Mouse (Mus musculus): ENCODE data around the gene Gpr182. TPM values are rescaled to one million over a fixed set of nuclear protein-coding genes. Genes with fewer than 3 reads are reported as not detected.

Gpr182 gene
- polyA plus RNA-seq, 1 experiment from 2014 or later: 0.30 TPM

GRCm38 (mm10) chr10:127708850-127709370, 42.6 kb downstream of the Gpr182 start:
- no peaks in the 10 kb centered on the region for H3K4me1 ChIP-seq (ENCODE audit: control insufficient read depth, insufficient read depth, low read length)
- no peaks in the 10 kb centered on the region for H3K36me3 ChIP-seq (ENCODE audit: control insufficient read depth, insufficient read depth, low read length)
- H3K9ac ChIP-seq (ENCODE audit: low read length): no peak overlapping the region
- no peaks in the 10 kb centered on the region for H3K9me3 ChIP-seq (replicated peaks; ENCODE audit: control insufficient read depth, low read length)
- H3K27ac ChIP-seq (ENCODE audit: low read depth, low read length): no peak overlapping the region
- H3K4me2 ChIP-seq (ENCODE audit: low read length): no peak overlapping the region
- DNase-seq (ENCODE audit: low spot score) (no peak), ATAC-seq (no peak)
- WGBS: 84% methylated on average over 3 of the region's 3 CpGs
- H3K27me3 ChIP-seq (replicated peaks; ENCODE audit: control insufficient read depth, insufficient read depth, low read length): no peaks in the 10 kb centered on the region
- no peak overlapping the region for H3K4me3 ChIP-seq (ENCODE audit: low read depth, low read length)

GRCm38 (mm10) chr10:127707721-127708120, 43.8 kb downstream of the Gpr182 start:
- Histone ChIP-seq H3K4me1 (ENCODE audit: control insufficient read depth, insufficient read depth, low read length) (no peaks in the 10 kb centered on the region), H3K4me3 (ENCODE audit: low read depth, low read length) (no peak overlapping the region), H3K36me3 (ENCODE audit: control insufficient read depth, insufficient read depth, low read length) (no peaks in the 10 kb centered on the region), H3K4me2 (ENCODE audit: low read length) (no peak overlapping the region), H3K9ac (ENCODE audit: low read length) (no peak overlapping the region), H3K27ac (ENCODE audit: low read depth, low read length) (no peak overlapping the region), H3K9me3 (replicated peaks; ENCODE audit: control insufficient read depth, low read length) (no peaks in the 10 kb centered on the region), H3K27me3 (replicated peaks; ENCODE audit: control insufficient read depth, insufficient read depth, low read length) (no peaks in the 10 kb centered on the region)
- no peak for ATAC-seq
- no peak for DNase-seq (ENCODE audit: low spot score)
- WGBS: 89% methylated on average over 7 of the region's 7 CpGs

GRCm38 (mm10) chr10:127705783-127706182, 45.7 kb downstream of the Gpr182 start:
- H3K4me2 ChIP-seq (ENCODE audit: low read length): no peak overlapping the region
- no peaks in the 10 kb centered on the region for H3K36me3 ChIP-seq (ENCODE audit: control insufficient read depth, insufficient read depth, low read length)
- 95% methylated on average over 4 of the region's 4 CpGs for WGBS
- H3K9ac ChIP-seq (ENCODE audit: low read length): no peak overlapping the region
- no peaks in the 10 kb centered on the region for H3K9me3 ChIP-seq (replicated peaks; ENCODE audit: control insufficient read depth, low read length)
- H3K27me3 ChIP-seq (replicated peaks; ENCODE audit: control insufficient read depth, insufficient read depth, low read length): no peaks in the 10 kb centered on the region
- no peak for DNase-seq (ENCODE audit: low spot score)
- no peaks in the 10 kb centered on the region for H3K4me1 ChIP-seq (ENCODE audit: control insufficient read depth, insufficient read depth, low read length)
- no peak overlapping the region for H3K4me3 ChIP-seq (ENCODE audit: low read depth, low read length)
- H3K27ac ChIP-seq (ENCODE audit: low read depth, low read length): no peak overlapping the region
- ATAC-seq: no peak

GRCm38 (mm10) chr10:127704766-127705220, 46.7 kb downstream of the Gpr182 start, which contains the start of gene Myo1a:
TSS of gene Myo1a (plus strand) at chr10:127705170.
- H3K9me3 ChIP-seq (replicated peaks; ENCODE audit: control insufficient read depth, low read length): no peaks in the 10 kb centered on the region
- no peak within 1 kb of the TSS for H3K27ac ChIP-seq (ENCODE audit: low read depth, low read length)
- H3K4me3 ChIP-seq (ENCODE audit: low read depth, low read length): no peak within 1 kb of the TSS
- H3K9ac ChIP-seq (ENCODE audit: low read length): no peak within 1 kb of the TSS
- WGBS: 56% methylated on average over 2 of the region's 2 CpGs
- H3K4me1 ChIP-seq (ENCODE audit: control insufficient read depth, insufficient read depth, low read length): no peaks in the 10 kb centered on the region
- no peaks in the 10 kb centered on the region for H3K27me3 ChIP-seq (replicated peaks; ENCODE audit: control insufficient read depth, insufficient read depth, low read length)
- H3K36me3 ChIP-seq (ENCODE audit: control insufficient read depth, insufficient read depth, low read length): no peaks in the 10 kb centered on the region
- DNase-seq (ENCODE audit: low spot score): no peak
- H3K4me2 ChIP-seq (ENCODE audit: low read length): no peak within 1 kb of the TSS
- ATAC-seq: no peak

DNA sequence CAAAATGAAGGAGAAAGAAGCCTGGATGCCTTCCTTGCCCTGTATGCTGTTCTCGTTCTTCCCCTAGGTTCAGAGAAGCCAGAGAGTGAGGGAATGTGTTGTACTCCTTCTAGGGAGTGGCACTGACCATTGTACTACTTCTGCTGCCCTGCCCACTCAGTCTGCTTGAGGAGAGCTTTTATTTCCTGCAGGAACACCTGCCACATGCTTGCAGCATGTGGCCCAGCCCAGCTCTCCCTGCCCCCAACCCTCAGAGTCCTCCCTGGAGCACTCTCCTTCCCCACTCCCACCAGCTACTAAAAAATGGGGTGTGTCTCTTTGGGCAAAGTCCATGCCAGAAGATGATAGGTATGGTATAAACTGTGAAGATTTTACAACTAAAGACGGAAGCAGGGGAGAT, 47.2 kb downstream of the Gpr182 start:
- DNase-seq (ENCODE audit: low spot score) (no peak), ATAC-seq (no peak)
- Histone ChIP-seq H3K27ac (ENCODE audit: low read depth, low read length) (no peak overlapping the region), H3K4me3 (ENCODE audit: low read depth, low read length) (no peak overlapping the region), H3K9me3 (replicated peaks; ENCODE audit: control insufficient read depth, low read length) (no peaks in the 10 kb centered on the region), H3K27me3 (replicated peaks; ENCODE audit: control insufficient read depth, insufficient read depth, low read length) (no peaks in the 10 kb centered on the region), H3K36me3 (ENCODE audit: control insufficient read depth, insufficient read depth, low read length) (peaks cover 2% of the 10 kb centered on the region), H3K9ac (ENCODE audit: low read length) (no peak overlapping the region), H3K4me1 (ENCODE audit: control insufficient read depth, insufficient read depth, low read length) (no peaks in the 10 kb centered on the region), H3K4me2 (ENCODE audit: low read length) (no peak overlapping the region)
- WGBS: 56% methylated on average over 2 of the region's 2 CpGs

GRCm38 (mm10) chr10:127703299-127703698, 48.2 kb downstream of the Gpr182 start:
- DNase-seq (ENCODE audit: low spot score) (no peak), ATAC-seq (no peak)
- Histone ChIP-seq H3K9me3 (replicated peaks; ENCODE audit: control insufficient read depth, low read length) (no peaks in the 10 kb centered on the region), H3K9ac (ENCODE audit: low read length) (no peak overlapping the region), H3K36me3 (ENCODE audit: control insufficient read depth, insufficient read depth, low read length) (peaks cover 5% of the 10 kb centered on the region), H3K4me2 (ENCODE audit: low read length) (no peak overlapping the region), H3K27ac (ENCODE audit: low read depth, low read length) (no peak overlapping the region), H3K4me1 (ENCODE audit: control insufficient read depth, insufficient read depth, low read length) (no peaks in the 10 kb centered on the region), H3K4me3 (ENCODE audit: low read depth, low read length) (no peak overlapping the region), H3K27me3 (replicated peaks; ENCODE audit: control insufficient read depth, insufficient read depth, low read length) (no peaks in the 10 kb centered on the region)
- 51% methylated on average over 4 of the region's 4 CpGs for WGBS

- H3K9me3 ChIP-seq (replicated peaks; ENCODE audit: control insufficient read depth, low read length): no peaks in the 10 kb centered on the region
- 90% methylated on average over 7 of the region's 7 CpGs for WGBS
- no peaks in the 10 kb centered on the region for H3K4me1 ChIP-seq (ENCODE audit: control insufficient read depth, insufficient read depth, low read length)
- H3K4me2 ChIP-seq (ENCODE audit: low read length): no peak overlapping the region
- H3K27ac ChIP-seq (ENCODE audit: low read depth, low read length): no peak overlapping the region
- H3K9ac ChIP-seq (ENCODE audit: low read length): no peak overlapping the region
- H3K4me3 ChIP-seq (ENCODE audit: low read depth, low read length): no peak overlapping the region
- no peak for DNase-seq (ENCODE audit: low spot score)
- no peaks in the 10 kb centered on the region for H3K27me3 ChIP-seq (replicated peaks; ENCODE audit: control insufficient read depth, insufficient read depth, low read length)
- H3K36me3 ChIP-seq (ENCODE audit: control insufficient read depth, insufficient read depth, low read length): peaks cover 34% of the 10 kb centered on the region
- ATAC-seq: no peak
These were observed 52.6 kb downstream of the Gpr182 start for GRCm38 (mm10) chr10:127698966-127699365.

Other genes starting within 250 kb of the Gpr182 start
- gene Ndufa4l2, start 236.8 kb downstream of the Gpr182 start, polyA plus RNA-seq (2014; fragmentation: Nextera tagmentation; extraction: Ambion mirVana): 12.5 and 17.2 TPM in 2 replicates
- 53.1 and 65.1 TPM in 2 replicates for gene Shmt2, start 229.3 kb downstream of the Gpr182 start, polyA plus RNA-seq (2014; fragmentation: Nextera tagmentation; extraction: Ambion mirVana)
- gene Nxph4, start 217.2 kb downstream of the Gpr182 start, polyA plus RNA-seq (2014; fragmentation: Nextera tagmentation; extraction: Ambion mirVana): 32.1 and 35.4 TPM in 2 replicates
- 60.2 and 81.2 TPM in 2 replicates for gene Lrp1, start 130.6 kb downstream of the Gpr182 start, polyA plus RNA-seq (2014; fragmentation: Nextera tagmentation; extraction: Ambion mirVana)
- 3.4 and 3.7 TPM in 2 replicates for gene Stat6, start 108.7 kb downstream of the Gpr182 start, polyA plus RNA-seq (2014; fragmentation: Nextera tagmentation; extraction: Ambion mirVana)
- 5.8 TPM in 2 replicates for gene Nemp1, start 84.8 kb downstream of the Gpr182 start, polyA plus RNA-seq (2014; fragmentation: Nextera tagmentation; extraction: Ambion mirVana)
- gene Nab2, start 83.2 kb downstream of the Gpr182 start, polyA plus RNA-seq (2014; fragmentation: Nextera tagmentation; extraction: Ambion mirVana): 1.8 and 1.9 TPM in 2 replicates
- 0.67 and 1.3 TPM in 2 replicates for gene Myo1a, start 46.6 kb downstream of the Gpr182 start, polyA plus RNA-seq (2014; fragmentation: Nextera tagmentation; extraction: Ambion mirVana)
- gene Tac2, start 27.3 kb downstream of the Gpr182 start, polyA plus RNA-seq (2014; fragmentation: Nextera tagmentation; extraction: Ambion mirVana): 2.6 and 5.6 TPM in 2 replicates
- 4.5 and 5.0 TPM in 2 replicates for gene Zbtb39, start 12.2 kb downstream of the Gpr182 start, polyA plus RNA-seq (2014; fragmentation: Nextera tagmentation; extraction: Ambion mirVana)
- 0.05 TPM in 1 of 2 replicates, not detected in the other for gene Rdh1, start 8.0 kb upstream of the Gpr182 start, polyA plus RNA-seq (2014; fragmentation: Nextera tagmentation; extraction: Ambion mirVana)
- not detected in 2 replicates for gene Rdh16f1, start 8.1 kb upstream of the Gpr182 start, polyA plus RNA-seq (2014; fragmentation: Nextera tagmentation; extraction: Ambion mirVana)
- 0.08 and 0.12 TPM in 2 replicates for gene Rdh9, start 24.7 kb upstream of the Gpr182 start, polyA plus RNA-seq (2014; fragmentation: Nextera tagmentation; extraction: Ambion mirVana)
- 0.06 TPM in 1 of 2 replicates, not detected in the other for gene Rdh16, start 49.4 kb upstream of the Gpr182 start, polyA plus RNA-seq (2014; fragmentation: Nextera tagmentation; extraction: Ambion mirVana)
- not detected in 2 replicates for gene Rdh19, start 98.2 kb upstream of the Gpr182 start, polyA plus RNA-seq (2014; fragmentation: Nextera tagmentation; extraction: Ambion mirVana)
- gene Rdh16f2, start 114.7 kb upstream of the Gpr182 start, polyA plus RNA-seq (2014; fragmentation: Nextera tagmentation; extraction: Ambion mirVana): not detected in 2 replicates
- gene Rdh7, start 137.1 kb upstream of the Gpr182 start, polyA plus RNA-seq (2014; fragmentation: Nextera tagmentation; extraction: Ambion mirVana): not detected in 2 replicates
- not detected in 2 replicates for gene Sdr9c7, start 146.8 kb upstream of the Gpr182 start, polyA plus RNA-seq (2014; fragmentation: Nextera tagmentation; extraction: Ambion mirVana)

All from forebrain, embryonic 14.5 days (tissue).